Mouse (Mus musculus) C2C12 (cell line): ENCODE data around the gene Mgst3.

ENCODE experiments used
- CEBPB ChIP-seq: IDR thresholded peaks from one replicate; pipeline ENCODE4 v1.6.1; 2011; ENCODE audit warnings: low read depth, mild to moderate bottlenecking, control low read depth, moderate library complexity
- CTCF ChIP-seq: IDR thresholded peaks from one replicate; pipeline ENCODE4 v1.5.1; 2011; ENCODE audit not compliant: control insufficient read depth, insufficient read depth, insufficient read length
- FOSL1 ChIP-seq: IDR thresholded peaks from one replicate; pipeline ENCODE4 v1.8.0; 2011; ENCODE audit warnings: mild to moderate bottlenecking, low read length; ENCODE audit not compliant: poor library complexity, insufficient read depth, severe bottlenecking
- MAX ChIP-seq: IDR thresholded peaks from one replicate; pipeline ENCODE4 v1.6.1; 2011; ENCODE audit warnings: mild to moderate bottlenecking, control low read depth
- MYOD1 ChIP-seq: IDR thresholded peaks from one replicate; pipeline ENCODE4 v1.6.1; 2011; ENCODE audit warnings: low read depth; ENCODE audit not compliant: control insufficient read depth, insufficient read length
- MYOG ChIP-seq: IDR thresholded peaks from one replicate; pipeline ENCODE4 v1.6.1; 2011; ENCODE audit not compliant: control insufficient read depth, insufficient read length; ENCODE audit errors: extremely low read depth
- USF1 ChIP-seq: IDR thresholded peaks from one replicate; pipeline ENCODE4 v1.6.1; 2011; ENCODE audit warnings: low read depth, mild to moderate bottlenecking, control low read depth, moderate library complexity

GRCm38 (mm10) chr1:167389584-167389983 is 4.1 kb downstream of the Mgst3 start:
- TF ChIP-seq CTCF = no peak
- TF ChIP-seq CEBPB = no peak
- TF ChIP-seq USF1 = no peak
- TF ChIP-seq MAX = no peak
- TF ChIP-seq MYOG = no peak
- no peak for TF ChIP-seq MYOD1
- no peak for TF ChIP-seq FOSL1
